Mouse (Mus musculus) testis, adult 2 months (tissue): ENCODE results near the gene Cyp4f16.

Source experiments
- CTCF ChIP-seq: fragments of 200-500 bp; IDR thresholded peaks from 2 replicates; pipeline ENCODE4 v1.5.1; 2012; ENCODE audit warnings: low read depth, mild to moderate bottlenecking, inconsistent platforms, low read length, moderate library complexity; ENCODE audit not compliant: control insufficient read depth, insufficient read depth, insufficient replicate concordance
- POLR2A ChIP-seq: fragments of 200-500 bp; IDR thresholded peaks from 2 replicates; pipeline ENCODE4 v1.6.1; 2012; ENCODE audit warnings: low read depth, mild to moderate bottlenecking, inconsistent platforms, low read length, moderate library complexity; ENCODE audit not compliant: control insufficient read depth

GRCm38 (mm10) chr17:32505851-32506728, 30.3 kb upstream of the Cyp4f16 start, which contains the start of gene Cyp4f17:
- TF ChIP-seq POLR2A: 0 out of 2 replicates have a peak, but pooled peaks have one; percentile 17
- TF ChIP-seq CTCF: no peak
